Mouse (Mus musculus) forelimb bud, embryonic 11.5 days (tissue): ENCODE measurements around the gene M6pr.
A peak's percentile ranks its signal among the peaks of the same experiment; 100 is the strongest.

Source experiments
- DNase-seq: peaks from one replicate; pipeline ENCODE4 v3.0.0-alpha.2; 2012; ENCODE audit warnings: low read depth, low spot score

M6pr gene

DNA sequence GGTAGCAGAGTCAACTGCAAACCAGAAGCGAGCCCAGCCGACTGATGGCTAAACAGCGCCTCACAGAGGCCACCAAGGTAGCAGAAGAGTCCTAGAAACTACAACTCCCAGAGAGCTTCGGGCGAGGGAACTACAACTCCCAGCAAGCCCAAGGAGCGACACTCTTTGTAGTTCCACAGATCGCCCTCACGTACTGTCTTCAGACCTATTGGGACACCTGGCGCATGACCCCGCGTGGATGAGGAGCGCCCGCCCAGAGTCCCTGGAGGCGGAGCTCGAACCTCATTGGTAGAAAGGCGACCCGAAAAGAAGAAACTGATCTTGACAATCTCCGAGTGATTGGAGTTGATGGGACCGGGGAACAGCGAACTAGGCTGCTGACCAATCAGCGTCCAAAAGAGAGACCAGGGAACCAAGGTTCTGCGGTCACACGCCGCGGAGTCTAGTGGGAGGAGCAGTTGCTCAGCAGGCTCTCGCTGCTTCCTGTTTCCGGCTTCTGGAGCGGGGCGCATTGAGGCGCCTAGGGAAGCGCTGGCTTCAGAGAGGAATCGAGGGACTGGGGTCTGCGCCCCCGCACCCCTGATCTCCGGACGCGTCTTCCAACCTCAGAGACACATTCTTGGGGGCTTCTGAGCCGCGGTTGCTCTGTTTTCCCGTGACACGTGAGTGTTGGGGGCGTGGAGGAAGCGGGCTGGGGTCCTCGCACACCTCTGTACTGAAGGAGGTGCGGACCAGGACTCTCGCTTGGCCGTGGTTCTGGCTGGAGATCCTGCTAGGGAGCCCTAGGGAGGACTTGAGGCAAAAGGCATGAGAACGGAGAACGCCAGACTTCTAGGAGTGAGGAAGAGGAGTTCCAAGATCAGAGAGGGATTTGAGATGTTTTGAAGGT, at the start of gene M6pr:
TSS of gene M6pr (plus strand) at position 216 of the 889 bp plus-strand sequence.
- peak; percentile 98 for DNase-seq

DNA sequence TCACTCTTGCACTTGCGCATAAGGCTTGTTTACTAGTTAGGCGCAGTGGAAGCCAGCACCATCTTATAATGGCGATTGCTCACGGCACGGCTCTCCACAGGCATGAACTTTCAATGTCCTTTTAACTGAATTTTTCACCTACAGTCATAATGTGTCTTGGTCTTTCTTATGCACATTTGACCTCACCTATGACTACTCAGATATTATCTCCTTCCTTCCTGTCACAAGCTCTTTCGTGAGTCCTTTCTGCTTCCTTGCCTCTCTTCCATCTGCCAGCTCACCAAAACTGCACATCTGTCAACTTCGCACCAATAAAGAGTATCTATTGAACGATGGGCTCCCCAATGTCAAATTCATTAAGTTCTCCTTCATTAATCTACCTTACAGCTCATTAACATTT, 46.0 kb upstream of the M6pr start:
- DNase-seq = no peak

DNA sequence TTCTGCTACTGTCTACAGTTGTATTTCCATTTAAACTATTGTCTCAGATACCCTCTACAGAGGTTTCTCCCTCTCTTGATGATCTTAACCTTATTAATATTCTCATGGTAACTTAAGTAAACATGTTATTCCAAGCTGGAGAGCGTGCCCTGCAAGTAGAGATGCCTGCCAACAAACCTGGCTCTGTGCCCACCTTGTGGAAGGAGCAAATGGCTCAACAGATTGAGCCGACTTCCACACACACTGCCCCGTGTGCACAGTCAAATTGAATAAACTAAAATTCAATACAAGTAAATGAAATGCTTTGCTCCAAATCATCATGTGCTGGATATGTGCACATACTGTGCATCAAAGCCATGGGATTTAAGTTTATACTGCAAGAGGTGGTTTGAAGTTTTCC, 40.0 kb upstream of the M6pr start:
- no peak for DNase-seq

DNA sequence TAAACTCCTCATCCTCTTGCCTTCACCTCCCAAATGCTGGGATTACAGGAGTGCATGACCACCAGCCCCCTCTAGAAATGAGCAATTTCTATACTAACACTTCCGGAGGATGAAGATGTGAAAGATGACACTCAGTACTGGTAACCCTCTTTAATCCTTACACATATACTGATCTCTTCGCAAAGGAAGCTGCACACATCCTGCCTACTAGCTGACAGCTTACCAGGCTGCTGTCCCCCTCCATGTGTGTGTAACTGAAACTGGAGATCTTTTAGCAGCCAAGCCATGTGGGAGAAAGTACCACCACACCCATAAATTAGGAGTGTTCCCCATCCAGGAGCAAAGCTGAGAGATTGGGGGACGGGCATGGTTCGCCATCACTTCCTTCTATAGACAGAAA, 39.4 kb upstream of the M6pr start:
- DNase-seq = no peak

DNA sequence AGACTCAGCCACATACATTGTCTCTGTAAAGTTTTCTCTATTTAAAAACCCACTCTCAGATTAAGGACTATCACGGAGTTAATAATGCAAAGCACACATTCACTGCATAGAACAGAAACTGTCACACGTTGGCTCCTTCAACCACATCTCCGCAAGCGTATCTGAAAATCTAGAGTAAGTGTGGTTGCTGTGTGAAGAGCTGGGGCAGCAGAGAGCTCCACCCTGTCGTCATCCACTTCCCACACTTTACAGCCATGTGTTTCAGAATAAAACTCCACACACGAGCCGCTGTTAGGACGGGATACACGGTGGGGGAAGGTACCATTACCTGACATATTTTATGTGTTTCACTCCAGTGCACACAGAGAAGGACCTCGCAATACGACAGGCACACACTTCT, 38.4 kb upstream of the M6pr start:
- no peak for DNase-seq

DNA sequence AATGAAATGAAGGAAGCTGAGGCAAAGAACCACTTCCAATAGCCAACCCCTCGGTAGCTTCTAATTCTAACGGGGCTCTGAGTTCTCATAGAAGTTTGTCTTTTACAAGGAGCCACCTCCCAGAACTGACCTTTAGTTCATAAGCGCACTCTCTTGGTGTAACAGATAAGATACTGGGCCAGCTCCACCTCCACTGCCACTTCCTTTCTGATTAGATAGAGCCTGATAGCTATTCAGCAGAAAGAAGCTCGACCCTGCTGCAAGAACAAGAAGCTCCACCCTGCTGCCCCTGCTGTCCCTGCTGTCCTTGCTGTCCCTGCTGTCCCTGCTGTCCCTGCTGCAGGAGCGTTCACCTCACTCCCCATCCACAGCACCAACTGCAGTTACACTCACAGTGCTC, 34.0 kb upstream of the M6pr start:
- DNase-seq = no peak

DNA sequence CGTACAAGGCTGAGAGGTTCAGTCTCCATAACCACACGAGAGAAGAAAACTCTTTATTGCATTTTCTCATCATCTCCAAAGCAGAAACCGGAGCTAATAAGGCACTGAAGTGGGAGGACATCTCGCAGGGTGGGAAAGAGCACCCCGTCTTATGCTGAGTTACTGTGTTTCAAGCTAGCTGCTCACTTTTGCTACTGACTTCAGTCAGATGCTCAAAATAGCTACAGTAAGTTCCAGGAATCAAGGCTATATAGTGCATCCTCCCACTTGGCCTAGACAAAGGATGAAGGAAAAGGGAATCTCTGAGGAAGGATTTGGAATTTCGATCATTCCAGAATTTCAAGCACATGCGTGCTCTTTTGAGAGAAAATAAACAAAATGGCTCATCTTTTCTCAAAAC, 32.0 kb upstream of the M6pr start:
- DNase-seq = no peak

DNA sequence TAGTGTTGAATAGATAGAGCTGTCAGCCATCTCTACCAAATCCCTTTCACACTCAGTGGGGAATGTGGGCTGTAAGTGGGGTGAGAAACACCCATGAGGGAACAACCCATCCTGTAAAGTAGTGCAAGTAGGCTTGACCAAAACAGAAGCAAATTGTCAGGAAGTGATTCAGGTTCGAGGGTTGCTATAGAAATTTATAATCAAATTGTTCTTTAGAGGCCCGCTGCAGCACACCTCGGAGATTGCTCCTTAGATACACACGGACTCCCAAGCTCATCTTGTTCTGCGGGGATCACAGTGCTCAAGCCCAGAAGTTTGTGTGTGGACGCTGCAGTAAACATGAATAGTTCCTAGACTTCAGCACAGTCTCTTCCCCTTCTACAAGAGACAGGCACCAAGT, 25.7 kb upstream of the M6pr start, which contains the start of gene Klrg1:
TSS of gene Klrg1 (minus strand) at position 101 of the 400 bp plus-strand sequence.
- DNase-seq = no peak

DNA sequence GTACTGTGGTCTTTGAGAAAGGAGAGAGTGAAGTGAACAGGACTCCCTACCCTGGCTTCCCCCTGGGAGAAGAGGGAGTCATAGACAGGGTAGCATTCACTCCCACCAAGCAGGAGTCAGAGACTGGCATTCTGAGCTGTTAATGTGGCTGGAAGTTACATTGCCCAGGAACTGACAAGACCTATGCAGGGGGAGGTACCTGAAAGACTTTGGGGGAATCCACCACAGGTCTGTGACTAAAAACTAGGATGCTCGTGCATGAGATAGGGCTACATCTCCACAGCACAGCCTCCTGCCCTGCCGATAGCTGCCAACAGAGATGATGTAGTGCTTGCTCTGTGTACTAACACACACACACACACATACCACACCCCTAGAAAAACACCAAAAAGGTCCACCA, 25.1 kb upstream of the M6pr start:
- no peak for DNase-seq

DNA sequence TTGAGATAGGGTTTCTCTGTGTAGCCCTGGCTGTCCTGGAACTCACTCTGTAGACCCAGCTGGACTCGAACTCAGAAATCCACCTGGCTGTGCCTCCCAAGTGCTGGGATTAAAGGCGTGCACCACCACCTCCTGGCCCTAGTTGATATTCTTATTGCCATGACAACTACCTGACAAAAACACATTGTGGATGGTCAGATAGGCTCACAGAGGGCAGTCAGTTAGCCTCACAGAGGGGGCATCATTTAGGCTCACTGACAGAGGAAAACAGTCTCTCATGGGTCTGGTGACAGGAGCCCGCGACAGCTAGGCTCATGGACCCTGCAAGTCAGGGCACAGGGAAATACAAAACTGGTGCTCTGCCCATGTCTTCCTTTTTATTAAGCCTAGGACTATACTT, 24.2 kb upstream of the M6pr start:
- DNase-seq = no peak

DNA sequence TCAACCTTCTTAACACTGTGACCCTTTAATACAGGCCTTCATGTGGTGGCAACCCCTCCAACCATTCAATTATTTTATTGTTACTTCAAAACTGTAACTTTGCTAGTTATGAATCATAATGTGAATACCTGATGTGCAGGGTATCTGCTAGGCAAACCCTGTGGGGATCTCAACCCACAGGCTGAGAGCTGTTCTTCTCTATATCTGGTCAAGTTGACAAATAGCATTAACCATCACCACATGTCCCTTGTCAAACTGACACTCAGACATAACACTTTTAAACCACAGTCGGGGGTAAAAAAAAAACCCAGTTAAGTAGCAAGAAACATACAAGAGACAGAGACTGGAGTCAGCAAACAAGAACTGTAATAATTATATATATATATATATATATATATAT, 23.7 kb upstream of the M6pr start:
- no peak for DNase-seq

DNA sequence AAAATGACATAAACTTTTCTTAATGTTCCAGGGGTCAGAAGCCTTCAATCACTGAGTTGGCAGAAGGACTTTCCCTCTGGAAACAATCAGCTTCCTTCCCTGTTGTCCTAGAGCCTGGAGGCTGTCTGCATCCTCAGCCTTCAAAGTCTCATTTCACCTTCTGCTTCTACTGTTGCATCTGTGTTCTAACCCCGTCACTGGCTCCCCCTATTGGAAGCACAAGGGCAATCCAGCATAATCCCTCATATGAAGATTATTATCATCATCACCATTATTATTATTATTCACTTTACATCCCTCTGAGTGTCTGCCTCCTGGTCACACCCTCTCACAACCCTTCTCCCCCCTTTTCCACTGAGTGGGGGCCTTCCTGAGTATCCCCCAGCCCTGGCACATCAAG, 20.3 kb upstream of the M6pr start:
- no peak for DNase-seq

DNA sequence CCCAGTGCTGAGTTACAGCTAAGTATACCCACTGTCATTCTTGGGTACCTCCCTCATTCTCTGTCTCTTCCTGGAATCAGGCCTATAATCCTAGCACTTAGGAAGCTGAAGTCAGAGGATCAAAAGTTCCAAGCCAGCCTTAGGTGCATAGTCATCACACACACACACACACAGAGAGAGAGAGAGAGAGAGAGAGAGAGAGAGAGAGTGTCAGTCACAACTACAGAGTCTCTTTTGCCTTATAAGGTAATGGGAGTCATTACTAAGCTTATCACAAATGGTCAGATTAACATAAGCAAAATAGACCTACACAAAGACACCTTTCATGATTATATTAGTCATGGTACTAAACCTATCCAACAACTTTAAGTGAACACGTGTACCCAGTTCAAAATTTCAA, 19.2 kb upstream of the M6pr start:
- DNase-seq = no peak

DNA sequence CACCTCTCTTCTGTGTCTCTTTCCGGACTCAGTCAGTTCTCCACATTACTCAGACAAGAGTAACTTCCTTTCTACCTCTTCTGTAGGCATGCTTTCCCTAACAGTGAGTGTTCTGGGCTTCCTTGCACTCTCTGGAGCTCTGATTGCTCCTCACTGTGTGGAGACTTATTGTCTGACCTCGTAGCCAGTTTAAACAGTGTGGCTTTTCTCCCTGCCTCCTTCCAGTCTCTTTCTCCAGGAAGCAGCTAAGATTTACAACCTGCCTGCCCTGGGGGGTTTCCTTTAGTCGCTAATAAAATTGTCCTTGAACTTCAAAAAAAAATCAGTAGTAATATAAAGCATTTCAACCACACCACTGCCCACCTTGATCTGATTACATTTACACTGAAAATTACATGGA, 18.3 kb upstream of the M6pr start:
- DNase-seq = peak; percentile 90

DNA sequence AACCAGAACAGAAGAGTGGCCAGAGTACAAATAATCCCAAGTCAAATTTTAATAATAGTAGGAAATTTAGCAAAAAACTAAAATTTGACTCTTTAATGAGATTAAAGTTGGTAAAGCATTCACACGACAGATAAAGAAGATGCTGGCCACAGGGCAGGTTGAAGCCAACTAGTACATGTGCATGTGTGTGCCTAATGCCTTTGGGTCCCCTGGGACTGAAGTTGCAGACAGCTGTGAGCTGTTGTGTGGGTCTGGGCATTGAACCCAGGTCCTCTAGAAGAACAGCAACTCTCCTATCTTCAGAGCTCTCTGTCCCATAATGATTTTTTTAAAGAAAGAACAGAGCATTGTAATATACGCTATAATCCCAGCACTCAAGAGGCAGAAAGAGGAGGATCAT, 17.3 kb upstream of the M6pr start:
- no peak for DNase-seq

DNA sequence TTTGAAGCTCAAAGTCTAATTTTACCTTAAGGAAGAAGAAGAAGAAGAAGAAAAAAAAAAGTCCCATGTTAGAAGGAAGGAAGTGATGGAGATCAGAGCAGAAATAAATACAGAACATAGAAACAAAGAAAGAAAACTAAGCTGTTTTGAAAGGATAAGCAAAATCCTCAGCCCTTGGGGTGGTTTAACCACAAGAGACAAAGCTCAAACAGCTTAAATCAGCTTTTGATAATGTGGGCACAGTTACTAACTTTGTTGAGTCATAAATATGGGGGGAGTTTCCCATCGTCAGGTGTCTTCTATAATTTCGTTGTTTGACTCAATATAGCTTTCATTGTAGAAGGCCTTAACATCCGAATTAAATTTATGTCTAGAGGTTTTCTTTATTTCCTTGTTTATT, 16.8 kb upstream of the M6pr start:
- no peak for DNase-seq

DNA sequence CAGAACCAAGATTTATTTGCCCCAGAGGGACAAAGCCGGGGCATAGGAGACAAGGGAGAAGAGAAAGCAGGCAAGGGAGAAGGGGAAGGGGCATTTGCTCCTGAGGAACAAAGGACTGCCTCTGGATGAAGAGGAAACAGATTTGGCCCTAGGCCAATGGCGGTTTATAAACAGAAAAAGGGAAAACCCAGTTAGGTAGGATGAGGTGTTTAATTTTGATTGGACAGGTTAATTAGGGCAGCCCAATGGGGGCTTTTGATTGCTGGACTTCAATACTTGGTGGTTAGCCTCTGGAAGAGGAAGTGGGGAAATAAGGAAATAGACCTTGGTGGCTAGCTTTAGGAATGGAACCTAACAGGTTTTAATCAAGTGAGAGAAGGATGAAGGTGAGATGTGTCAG, 16.3 kb upstream of the M6pr start:
- DNase-seq = no peak

DNA sequence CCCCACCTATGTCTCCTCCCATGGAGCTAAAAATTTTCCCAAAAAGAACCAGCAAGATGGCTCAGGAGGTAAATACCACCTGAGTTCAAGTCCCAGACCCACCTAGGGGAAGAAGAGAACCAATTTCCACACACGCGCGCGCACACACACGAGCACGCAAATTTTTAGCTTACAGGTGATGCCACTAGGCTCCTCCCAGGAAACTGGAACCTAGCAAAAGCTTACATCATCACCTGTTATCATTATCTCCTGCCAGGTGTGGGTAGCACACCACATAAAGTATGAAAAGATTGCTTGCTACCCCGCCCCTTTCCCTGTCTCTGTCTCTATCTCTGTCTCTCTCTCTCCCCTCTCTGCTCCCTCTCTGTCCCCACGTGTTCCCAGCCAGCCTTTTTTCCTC, 15.4 kb upstream of the M6pr start:
- no peak for DNase-seq

DNA sequence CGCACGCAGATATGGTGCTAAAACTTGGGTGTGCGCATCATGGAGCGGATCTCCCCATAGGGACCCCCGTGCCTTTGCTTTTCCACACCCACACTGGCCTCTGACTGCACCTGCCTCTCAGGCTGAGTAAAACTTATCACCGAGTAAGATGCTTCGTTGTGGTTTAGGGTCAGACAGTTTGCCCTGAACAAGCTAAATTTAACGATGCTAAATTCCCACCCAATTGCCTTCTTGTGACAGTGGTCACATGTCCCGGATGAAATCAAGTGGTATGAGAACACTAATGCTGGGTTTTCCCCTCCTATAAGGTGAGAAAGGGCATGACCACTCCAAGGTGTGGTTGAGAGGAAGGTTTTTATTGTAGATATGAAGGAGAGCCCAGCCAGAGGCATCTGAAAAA, 14.7 kb upstream of the M6pr start:
- DNase-seq = no peak

DNA sequence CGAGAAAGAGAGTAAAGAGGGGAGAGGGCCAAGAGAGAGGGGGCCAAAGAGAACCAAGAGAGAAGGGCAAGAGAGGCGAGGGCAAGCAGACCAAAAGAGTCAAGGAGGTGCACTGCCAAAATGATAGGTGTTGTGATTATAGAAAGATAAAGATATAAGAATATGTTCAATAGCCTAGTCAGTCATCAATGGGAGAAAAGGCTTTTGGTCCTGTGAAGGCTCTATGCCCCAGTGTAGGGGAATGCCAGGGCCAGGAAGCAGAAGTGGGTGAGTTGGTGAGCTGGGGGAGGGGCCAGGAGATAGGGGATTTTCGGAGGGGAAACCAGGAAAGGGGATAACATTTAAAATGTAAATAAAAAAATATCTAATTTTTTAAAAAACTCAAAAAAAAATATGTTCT, 14.2 kb upstream of the M6pr start:
- no peak for DNase-seq

DNA sequence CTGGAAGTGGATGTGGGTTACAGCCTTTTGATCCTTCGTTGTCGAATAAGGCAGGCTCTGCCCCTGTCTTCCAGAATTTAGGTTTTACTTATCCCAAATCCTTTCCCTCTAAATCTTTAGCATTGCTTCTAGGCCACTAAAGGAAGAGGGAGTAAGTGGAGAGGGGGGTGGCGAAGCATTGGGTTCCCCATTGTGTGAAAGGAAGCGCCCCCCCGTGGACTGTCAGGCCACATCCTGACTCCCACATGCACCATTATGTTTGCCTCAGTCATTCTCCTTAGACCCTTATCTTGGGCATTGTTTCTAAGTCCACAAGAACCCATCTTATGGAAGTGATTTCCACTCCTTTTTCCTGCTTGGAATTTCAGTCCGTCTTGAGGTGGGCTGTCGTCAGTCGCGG, 13.3 kb upstream of the M6pr start:
- DNase-seq = no peak

DNA sequence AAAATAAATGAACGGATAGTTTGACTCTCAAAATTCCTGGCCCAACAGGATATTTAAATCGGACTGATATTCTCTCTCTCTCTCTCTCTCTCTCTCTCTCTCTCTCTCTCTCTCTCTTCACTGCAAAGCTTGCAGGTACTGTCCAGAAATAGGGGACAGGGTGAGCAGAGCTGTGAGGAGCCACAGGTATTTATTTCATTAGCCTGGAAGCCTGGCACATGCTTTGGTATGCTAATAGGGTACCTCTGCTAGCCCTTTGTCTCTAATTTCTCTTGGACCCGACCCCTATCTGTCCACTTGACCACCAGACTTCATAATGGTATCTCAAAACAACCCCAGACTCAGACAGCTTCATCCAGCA, 11.6 kb upstream of the M6pr start:
- DNase-seq = no peak

DNA sequence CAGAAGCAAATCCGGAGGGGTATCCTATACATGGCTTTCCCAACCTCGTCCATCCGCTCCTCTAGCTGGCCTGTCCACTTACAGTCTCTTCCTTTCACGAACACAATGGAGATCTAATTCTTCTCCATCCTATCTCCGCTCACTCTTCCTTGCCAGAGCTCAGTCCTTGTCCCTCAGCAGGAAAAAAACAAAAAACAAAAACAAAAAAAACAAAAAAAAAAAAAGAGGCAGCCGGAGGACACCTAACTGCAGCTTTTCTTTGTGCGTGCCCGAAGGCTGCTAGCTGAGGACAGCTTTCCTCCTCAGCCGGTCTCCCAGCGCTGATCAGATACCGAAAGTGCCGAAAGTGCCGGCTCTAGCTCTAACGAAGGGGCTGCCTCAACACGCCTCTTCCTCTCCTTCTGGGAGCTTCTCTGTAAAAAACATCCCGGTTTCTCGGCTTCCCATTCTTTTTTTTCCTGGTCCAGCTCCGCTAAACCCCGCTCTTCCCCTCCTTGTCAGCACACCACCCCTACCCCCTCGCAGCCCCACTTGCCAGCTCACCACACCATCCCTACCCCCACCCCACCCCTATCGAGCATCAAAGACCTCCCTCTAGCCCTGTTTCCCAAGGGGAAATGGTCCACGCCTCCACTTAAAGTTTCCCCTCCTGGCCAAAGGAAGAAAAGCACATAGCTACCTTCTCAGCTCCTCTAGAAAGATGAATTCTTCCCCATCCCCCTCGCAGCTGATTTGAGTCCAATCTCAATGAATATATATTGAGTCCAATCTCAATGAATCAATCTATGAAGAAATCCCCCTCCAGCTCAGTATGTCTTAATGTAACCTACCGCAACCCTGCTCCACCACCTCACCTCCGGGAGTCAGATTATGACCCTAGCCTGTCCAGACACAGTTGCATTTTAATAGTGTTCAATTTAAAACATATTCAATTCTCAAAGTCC, 11.0 kb upstream of the M6pr start:
- DNase-seq = peak; percentile 72
